Mouse (Mus musculus): ENCODE results near the gene Crebrf. TPM values are rescaled to one million over a fixed set of nuclear protein-coding genes. Genes with fewer than 3 reads are reported as not detected.

Crebrf gene
- polyA plus RNA-seq, 1 experiment from 2014 or later = 1.8 TPM

DNA sequence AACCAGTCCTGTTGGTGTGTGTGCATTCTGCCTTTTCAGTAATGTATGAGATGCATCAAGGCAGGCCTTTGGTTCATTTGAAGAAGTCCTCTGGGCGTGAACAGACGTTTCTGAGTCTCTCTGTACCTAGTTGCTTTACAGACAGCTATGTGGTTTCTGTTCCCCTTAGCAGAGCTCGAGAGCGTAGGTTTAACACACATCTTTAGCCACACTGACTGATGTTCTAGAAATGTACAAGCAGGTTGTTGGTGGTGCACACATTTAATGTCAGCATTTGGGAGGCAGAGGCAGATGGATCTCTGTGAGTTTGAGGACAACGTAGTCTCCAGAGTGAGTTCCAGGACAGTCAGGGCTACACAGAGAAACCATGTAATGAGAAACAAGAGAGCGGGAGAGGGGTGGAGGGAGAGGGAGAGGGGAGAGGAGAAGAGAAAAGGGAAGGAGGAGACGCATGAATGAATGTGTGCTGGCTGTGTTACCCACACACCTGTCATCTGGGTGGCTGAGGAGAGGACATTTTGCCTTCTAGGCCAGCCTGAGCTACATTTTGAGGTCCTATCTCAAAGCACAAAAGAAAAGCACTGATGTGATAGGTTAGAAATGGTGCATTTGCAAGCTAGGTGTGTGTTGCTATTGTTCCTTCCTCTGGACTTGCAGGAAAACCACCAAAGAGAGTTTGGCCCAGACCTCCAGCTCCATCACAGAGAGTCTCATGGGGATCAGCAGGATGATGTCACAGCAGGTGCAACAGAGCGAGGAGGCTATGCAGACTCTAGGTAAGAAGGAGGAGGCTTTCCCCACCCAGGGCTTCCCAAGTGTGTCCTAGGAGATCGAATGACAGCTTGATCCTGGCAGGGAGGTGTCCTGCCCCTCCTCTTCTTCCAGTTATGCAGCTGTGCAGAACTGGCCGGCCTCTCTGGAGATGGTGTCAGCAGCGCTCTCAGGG lies 75.1 kb downstream of the Crebrf start:
- no peak for DNase-seq (ENCODE audit: low spot score)

GRCm38 (mm10) chr17:26791580-26791979 lies 76.1 kb downstream of the Crebrf start:
- H3K4me3 ChIP-seq (ENCODE audit: low read depth, low read length) = no peak overlapping the region
- no peaks in the 10 kb centered on the region for H3K27me3 ChIP-seq (replicated peaks; ENCODE audit: control insufficient read depth, insufficient read depth, low read length)
- H3K9me3 ChIP-seq (ENCODE audit: control insufficient read depth, low read length) = no peaks in the 10 kb centered on the region
- no peak for ATAC-seq (replicated peaks; ENCODE audit: low FRiP score)
- no peaks in the 10 kb centered on the region for H3K4me1 ChIP-seq (replicated peaks; ENCODE audit: control insufficient read depth, insufficient read depth, low read length)
- H3K9ac ChIP-seq (ENCODE audit: low read depth, low read length) = no peak overlapping the region
- no peak overlapping the region for H3K4me2 ChIP-seq
- H3K36me3 ChIP-seq (ENCODE audit: control insufficient read depth, insufficient read depth, low read length) = peaks cover 33% of the 10 kb centered on the region
- WGBS = 80% methylated on average over 7 of the region's 7 CpGs
- no peak for DNase-seq (ENCODE audit: low spot score)
- H3K27ac ChIP-seq (ENCODE audit: low read depth, low read length) = no peak overlapping the region

More for the DNA sequence above, 75.1 kb downstream of the Crebrf start:
- Histone ChIP-seq H3K9me3 (ENCODE audit: control insufficient read depth, low read length) (no peaks in the 10 kb centered on the region), H3K4me1 (replicated peaks; ENCODE audit: control insufficient read depth, insufficient read depth, low read length) (no peaks in the 10 kb centered on the region), H3K4me2 (no peak overlapping the region), H3K36me3 (ENCODE audit: control insufficient read depth, insufficient read depth, low read length) (peaks cover 33% of the 10 kb centered on the region), H3K4me3 (ENCODE audit: low read depth, low read length) (no peak overlapping the region), H3K9ac (ENCODE audit: low read depth, low read length) (no peak overlapping the region), H3K27ac (ENCODE audit: low read depth, low read length) (no peak overlapping the region), H3K27me3 (replicated peaks; ENCODE audit: control insufficient read depth, insufficient read depth, low read length) (no peaks in the 10 kb centered on the region)
- 88% methylated on average over 11 of the region's 11 CpGs for WGBS
- ATAC-seq (replicated peaks; ENCODE audit: low FRiP score) = no peak

- no peaks in the 10 kb centered on the region for H3K4me1 ChIP-seq (replicated peaks; ENCODE audit: control insufficient read depth, insufficient read depth, low read length)
- no peak overlapping the region for H3K4me2 ChIP-seq
- no peaks in the 10 kb centered on the region for H3K9me3 ChIP-seq (ENCODE audit: control insufficient read depth, low read length)
- H3K9ac ChIP-seq (ENCODE audit: low read depth, low read length) = no peak overlapping the region
- 92% methylated on average over 15 of the region's 15 CpGs for WGBS
- no peaks in the 10 kb centered on the region for H3K27me3 ChIP-seq (replicated peaks; ENCODE audit: control insufficient read depth, insufficient read depth, low read length)
- H3K27ac ChIP-seq (ENCODE audit: low read depth, low read length) = no peak overlapping the region
- ATAC-seq (replicated peaks; ENCODE audit: low FRiP score) (no peak), DNase-seq (ENCODE audit: low spot score) (no peak)
- no peak overlapping the region for H3K4me3 ChIP-seq (ENCODE audit: low read depth, low read length)
- peaks cover 29% of the 10 kb centered on the region for H3K36me3 ChIP-seq (ENCODE audit: control insufficient read depth, insufficient read depth, low read length)
Observed at GRCm38 (mm10) chr17:26792096-26792495, 76.6 kb downstream of the Crebrf start.

GRCm38 (mm10) chr17:26793068-26793765 lies 77.8 kb downstream of the Crebrf start:
- Histone ChIP-seq H3K4me2 (no peak overlapping the region), H3K9me3 (ENCODE audit: control insufficient read depth, low read length) (no peaks in the 10 kb centered on the region), H3K9ac (ENCODE audit: low read depth, low read length) (no peak overlapping the region), H3K36me3 (ENCODE audit: control insufficient read depth, insufficient read depth, low read length) (peaks cover 26% of the 10 kb centered on the region), H3K4me1 (replicated peaks; ENCODE audit: control insufficient read depth, insufficient read depth, low read length) (no peaks in the 10 kb centered on the region), H3K4me3 (ENCODE audit: low read depth, low read length) (no peak overlapping the region), H3K27me3 (replicated peaks; ENCODE audit: control insufficient read depth, insufficient read depth, low read length) (no peaks in the 10 kb centered on the region), H3K27ac (ENCODE audit: low read depth, low read length) (no peak overlapping the region)
- DNase-seq (ENCODE audit: low spot score) (no peak), ATAC-seq (replicated peaks; ENCODE audit: low FRiP score) (no peak)
- WGBS = 71% methylated on average over 5 of the region's 5 CpGs

DNA sequence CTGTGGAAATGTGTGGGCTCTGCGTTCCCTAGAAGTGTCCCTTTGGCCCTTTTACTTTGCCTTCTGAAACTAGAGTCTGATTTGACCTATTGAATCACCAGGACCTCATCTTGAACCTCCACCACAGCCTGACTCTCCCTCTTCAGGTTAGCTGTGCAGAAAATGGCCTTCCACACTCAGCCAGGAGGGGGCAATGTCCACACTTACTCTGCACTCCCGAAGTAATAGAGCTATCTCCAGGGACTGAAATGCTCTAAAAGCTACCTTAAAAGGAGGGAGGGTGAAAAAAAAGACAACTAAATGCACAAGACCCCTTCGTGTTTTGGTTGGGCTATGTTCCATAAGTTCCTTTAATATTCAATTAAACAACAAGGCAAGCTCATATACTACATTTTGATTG lies 79.3 kb downstream of the Crebrf start:
- Histone ChIP-seq H3K9me3 (ENCODE audit: control insufficient read depth, low read length) (no peaks in the 10 kb centered on the region), H3K27me3 (replicated peaks; ENCODE audit: control insufficient read depth, insufficient read depth, low read length) (no peaks in the 10 kb centered on the region), H3K4me3 (ENCODE audit: low read depth, low read length) (no peak overlapping the region), H3K4me2 (no peak overlapping the region), H3K36me3 (ENCODE audit: control insufficient read depth, insufficient read depth, low read length) (peaks cover 17% of the 10 kb centered on the region), H3K27ac (ENCODE audit: low read depth, low read length) (no peak overlapping the region), H3K4me1 (replicated peaks; ENCODE audit: control insufficient read depth, insufficient read depth, low read length) (no peaks in the 10 kb centered on the region), H3K9ac (ENCODE audit: low read depth, low read length) (no peak overlapping the region)
- no peak for ATAC-seq (replicated peaks; ENCODE audit: low FRiP score)
- 16% methylated on average over 3 of the region's 3 CpGs for WGBS
- peak; percentile 55 for DNase-seq (ENCODE audit: low spot score)

DNA sequence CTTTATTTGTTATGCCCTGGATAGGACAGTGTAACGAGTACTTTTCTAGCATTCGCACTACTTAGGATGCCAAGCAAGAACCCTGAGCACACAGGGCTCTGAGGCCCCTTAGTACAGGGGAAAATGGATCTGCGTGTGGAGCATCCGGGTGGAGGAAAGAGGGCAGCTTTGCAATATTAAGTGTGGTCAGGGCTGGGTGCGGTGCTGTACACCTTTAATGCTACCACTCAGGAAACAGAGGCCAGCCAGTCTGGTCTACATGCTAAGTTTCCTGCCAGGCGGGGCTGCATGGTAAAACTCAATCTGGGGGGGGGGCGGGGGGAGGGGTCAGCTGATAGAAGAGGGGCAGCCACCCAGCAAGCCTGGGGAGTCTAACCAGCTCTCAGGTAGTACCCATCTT lies 79.9 kb downstream of the Crebrf start:
- Histone ChIP-seq H3K9me3 (ENCODE audit: control insufficient read depth, low read length) (no peaks in the 10 kb centered on the region), H3K36me3 (ENCODE audit: control insufficient read depth, insufficient read depth, low read length) (peaks cover 13% of the 10 kb centered on the region; the same call in 1 of the 2 replicates), H3K27me3 (replicated peaks; ENCODE audit: control insufficient read depth, insufficient read depth, low read length) (no peaks in the 10 kb centered on the region), H3K4me2 (no peak overlapping the region), H3K9ac (ENCODE audit: low read depth, low read length) (no peak overlapping the region), H3K4me1 (replicated peaks; ENCODE audit: control insufficient read depth, insufficient read depth, low read length) (no peaks in the 10 kb centered on the region), H3K4me3 (ENCODE audit: low read depth, low read length) (no peak overlapping the region), H3K27ac (ENCODE audit: low read depth, low read length) (no peak overlapping the region)
- no peak for DNase-seq (ENCODE audit: low spot score)
- ATAC-seq (replicated peaks; ENCODE audit: low FRiP score) = no peak
- WGBS = 72% methylated on average over 7 of the region's 7 CpGs

DNA sequence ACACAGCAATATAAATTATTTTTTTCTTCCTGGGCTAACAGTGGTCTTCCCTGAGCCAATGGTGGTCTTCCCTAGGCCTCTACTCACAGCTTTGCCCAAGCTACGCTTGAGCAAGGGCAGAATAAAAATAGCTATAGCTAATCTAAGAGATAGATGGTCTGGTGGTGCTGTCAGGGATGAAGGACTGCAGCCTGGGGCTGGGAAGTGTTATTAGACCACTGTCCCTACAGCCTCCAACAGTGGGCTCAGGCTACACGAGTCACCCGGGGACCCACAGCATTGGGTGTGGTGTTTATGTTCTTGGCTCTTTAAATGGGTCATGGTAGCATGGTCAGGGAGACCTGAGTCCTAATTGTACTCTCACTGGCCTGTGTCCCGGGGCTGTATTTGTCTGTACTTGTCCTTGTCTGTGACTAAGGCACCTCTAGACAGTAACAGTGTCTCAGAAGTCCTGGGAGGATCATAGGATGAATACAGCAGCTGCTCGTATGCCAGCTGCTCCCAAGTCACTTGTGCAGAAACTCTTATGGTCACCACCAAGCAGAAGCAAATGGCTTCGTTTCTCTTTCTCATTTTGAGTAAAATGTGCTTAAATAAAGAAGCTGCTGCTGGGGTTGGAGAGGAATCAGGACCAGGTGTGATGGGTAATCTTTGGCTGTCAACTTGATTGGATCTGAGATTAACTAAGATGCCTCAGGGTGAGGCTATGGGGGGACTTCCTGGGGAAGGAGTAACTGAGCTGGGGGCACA lies 82.1 kb downstream of the Crebrf start:
- no peaks in the 10 kb centered on the region for H3K27me3 ChIP-seq (replicated peaks; ENCODE audit: control insufficient read depth, insufficient read depth, low read length)
- 64% methylated on average over 6 of the region's 6 CpGs for WGBS
- no peak overlapping the region for H3K27ac ChIP-seq (ENCODE audit: low read depth, low read length)
- no peak for ATAC-seq (replicated peaks; ENCODE audit: low FRiP score)
- H3K36me3 ChIP-seq (ENCODE audit: control insufficient read depth, insufficient read depth, low read length) = peaks cover 2% of the 10 kb centered on the region; the same call in 1 of the 2 replicates
- H3K9me3 ChIP-seq (ENCODE audit: control insufficient read depth, low read length) = no peaks in the 10 kb centered on the region
- no peaks in the 10 kb centered on the region for H3K4me1 ChIP-seq (replicated peaks; ENCODE audit: control insufficient read depth, insufficient read depth, low read length)
- H3K4me3 ChIP-seq (ENCODE audit: low read depth, low read length) = no peak overlapping the region
- no peak overlapping the region for H3K9ac ChIP-seq (ENCODE audit: low read depth, low read length)
- no peak overlapping the region for H3K4me2 ChIP-seq
- DNase-seq (ENCODE audit: low spot score) = no peak

GRCm38 (mm10) chr17:26802886-26803285 lies 87.4 kb downstream of the Crebrf start:
- H3K4me2 ChIP-seq = no peak overlapping the region
- 78% methylated on average over 3 of the region's 3 CpGs for WGBS
- ATAC-seq (replicated peaks; ENCODE audit: low FRiP score) = no peak

More at GRCm38 (mm10) chr17:26802886-26803285, 87.4 kb downstream of the Crebrf start:
- no peak overlapping the region for H3K4me3 ChIP-seq (ENCODE audit: low read depth, low read length)
- no peaks in the 10 kb centered on the region for H3K36me3 ChIP-seq (ENCODE audit: control insufficient read depth, insufficient read depth, low read length)
- no peaks in the 10 kb centered on the region for H3K4me1 ChIP-seq (replicated peaks; ENCODE audit: control insufficient read depth, insufficient read depth, low read length)
- DNase-seq (ENCODE audit: low spot score) = no peak
- no peaks in the 10 kb centered on the region for H3K27me3 ChIP-seq (replicated peaks; ENCODE audit: control insufficient read depth, insufficient read depth, low read length)
- H3K27ac ChIP-seq (ENCODE audit: low read depth, low read length) = no peak overlapping the region
- no peak overlapping the region for H3K9ac ChIP-seq (ENCODE audit: low read depth, low read length)
- H3K9me3 ChIP-seq (ENCODE audit: control insufficient read depth, low read length) = no peaks in the 10 kb centered on the region
